Mouse (Mus musculus) neural tube, embryonic 13.5 days (tissue): ENCODE results near the gene Trdmt1. TPM values are rescaled to one million over a fixed set of nuclear protein-coding genes. Genes with fewer than 3 reads are reported as not detected.

ENCODE experiments used
- ATAC-seq: fragments of 200-750 bp; cut with Nextera tagmentation; 2 replicates; pipeline ENCODE4 v1.8.0; 2017; ENCODE audit warnings: low read depth, mild to moderate bottlenecking, moderate TSS enrichment, moderate library complexity
- H3K27ac ChIP-seq: fragments of 300-500 bp; sonication (generic); replicated peaks from 2 replicates; pipeline ENCODE4 v1.5.1; 2015; ENCODE audit warnings: moderate library complexity, mild to moderate bottlenecking, inconsistent platforms
- H3K27me3 ChIP-seq: fragments of 300-500 bp; sonication (generic); 2 replicates; pipeline ENCODE4 v1.6.1; 2015; ENCODE audit warnings: mild to moderate bottlenecking, inconsistent platforms
- H3K36me3 ChIP-seq: fragments of 300-500 bp; sonication (generic); 2 replicates; pipeline ENCODE4 v1.6.1; 2015; ENCODE audit warnings: mild to moderate bottlenecking, inconsistent platforms
- H3K4me1 ChIP-seq: fragments of 300-500 bp; sonication (generic); replicated peaks from 2 replicates; pipeline ENCODE4 v1.6.1; 2015; ENCODE audit warnings: inconsistent platforms
- H3K4me2 ChIP-seq: fragments of 300-500 bp; sonication (generic); 2 replicates; pipeline ENCODE4 v1.6.1; 2015; ENCODE audit warnings: inconsistent platforms, mild to moderate bottlenecking, moderate library complexity
- H3K4me3 ChIP-seq: fragments of 300-500 bp; sonication (generic); 2 replicates; pipeline ENCODE4 v1.5.1; 2015; ENCODE audit warnings: mild to moderate bottlenecking, inconsistent platforms
- H3K9ac ChIP-seq: fragments of 300-500 bp; sonication (generic); 2 replicates; pipeline ENCODE4 v1.6.1; 2015; ENCODE audit warnings: moderate library complexity, mild to moderate bottlenecking, inconsistent platforms
- H3K9me3 ChIP-seq: fragments of 300-500 bp; sonication (generic); 2 replicates; pipeline ENCODE4 v1.6.1; 2016; ENCODE audit warnings: inconsistent platforms
- WGBS: fragments of 180-500 bp; shearing (Covaris S2); methylation state at CpG from one replicate; pipeline ENCODE4 v1.1.7; 2015; 5-methylcytosine and 5-hydroxymethylcytosine counted together
- polyA plus RNA-seq: library from polyadenylated mRNA; unstranded; fragments of >200 nt; fragmentation: Nextera tagmentation; extraction: Ambion mirVana; gene quantifications from 2 replicates; pipeline ENCODE4 v1.2.1, GENCODE M21; 2015

Gene Trdmt1
- polyA plus RNA-seq, 1 experiment from 2014 or later, result 9.9 TPM

GRCm38 (mm10) chr2:13548749-13549148 is 4.3 kb upstream of the Trdmt1 start:
- Histone ChIP-seq H3K4me2 (no peak overlapping the region), H3K27me3 (no peaks in the 10 kb centered on the region)
- WGBS, result 78% methylated on average over 3 of the region's 3 CpGs

GRCm38 (mm10) chr2:13543519-13544124 is 846 bp downstream of the Trdmt1 start:
- Histone ChIP-seq H3K4me3 (peak overlapping the region; percentile 67), H3K27ac (peak overlapping the region; percentile 93), H3K4me2 (peak overlapping the region; percentile 66), H3K36me3 (no peaks in the 10 kb centered on the region), H3K27me3 (no peaks in the 10 kb centered on the region), H3K4me1 (peaks cover 16% of the 10 kb centered on the region), H3K9ac (peak overlapping the region; percentile 86), H3K9me3 (no peaks in the 10 kb centered on the region)
- 50% methylated on average over 8 of the region's 8 CpGs for WGBS
- peak; percentile 36 for ATAC-seq

More at GRCm38 (mm10) chr2:13548749-13549148, 4.3 kb upstream of the Trdmt1 start:
- Histone ChIP-seq H3K9me3 (no peaks in the 10 kb centered on the region), H3K9ac (no peak overlapping the region), H3K4me1 (peaks cover 14% of the 10 kb centered on the region), H3K27ac (no peak overlapping the region), H3K4me3 (no peak overlapping the region), H3K36me3 (no peaks in the 10 kb centered on the region)
- no peak for ATAC-seq

GRCm38 (mm10) chr2:13539860-13540259 is 4.6 kb downstream of the Trdmt1 start:
- Histone ChIP-seq H3K4me1 (peaks cover 9% of the 10 kb centered on the region), H3K4me2 (no peak overlapping the region), H3K4me3 (no peak overlapping the region), H3K36me3 (no peaks in the 10 kb centered on the region), H3K27me3 (no peaks in the 10 kb centered on the region), H3K9ac (no peak overlapping the region), H3K27ac (no peak overlapping the region), H3K9me3 (no peaks in the 10 kb centered on the region)
- 95% methylated on average over 1 of the region's 1 CpGs for WGBS
- ATAC-seq, result no peak

GRCm38 (mm10) chr2:13538704-13539377 is 5.6 kb downstream of the Trdmt1 start:
- H3K4me3 ChIP-seq, result no peak overlapping the region
- 80% methylated on average over 6 of the region's 6 CpGs for WGBS

GRCm38 (mm10) chr2:13538258-13538657 is 6.2 kb downstream of the Trdmt1 start:
- no peaks in the 10 kb centered on the region for H3K9me3 ChIP-seq
- H3K4me2 ChIP-seq, result no peak overlapping the region
- H3K36me3 ChIP-seq, result no peaks in the 10 kb centered on the region
- no peaks in the 10 kb centered on the region; the same call in none of the 2 replicates for H3K4me1 ChIP-seq
- no peak for ATAC-seq
- no peaks in the 10 kb centered on the region for H3K27me3 ChIP-seq
- H3K27ac ChIP-seq, result no peak overlapping the region
- WGBS, result 73% methylated on average over 2 of the region's 2 CpGs
- H3K4me3 ChIP-seq, result no peak overlapping the region
- H3K9ac ChIP-seq, result no peak overlapping the region

More at GRCm38 (mm10) chr2:13538704-13539377, 5.6 kb downstream of the Trdmt1 start:
- peaks cover 3% of the 10 kb centered on the region for H3K4me1 ChIP-seq
- H3K9ac ChIP-seq, result no peak overlapping the region
- no peaks in the 10 kb centered on the region for H3K27me3 ChIP-seq
- H3K4me2 ChIP-seq, result no peak overlapping the region
- no peak for ATAC-seq
- H3K36me3 ChIP-seq, result no peaks in the 10 kb centered on the region
- H3K9me3 ChIP-seq, result no peaks in the 10 kb centered on the region
- no peak overlapping the region for H3K27ac ChIP-seq

- Histone ChIP-seq H3K9me3 (no peaks in the 10 kb centered on the region), H3K36me3 (no peaks in the 10 kb centered on the region), H3K4me2 (no peak overlapping the region), H3K4me1 (no peaks in the 10 kb centered on the region; the same call in 1 of the 2 replicates), H3K27me3 (no peaks in the 10 kb centered on the region), H3K9ac (no peak overlapping the region), H3K27ac (no peak overlapping the region), H3K4me3 (no peak overlapping the region)
- WGBS, result 22% methylated on average over 2 of the region's 2 CpGs
- no peak for ATAC-seq
These were observed 6.7 kb downstream of the Trdmt1 start for GRCm38 (mm10) chr2:13537733-13538132.

- no peak for ATAC-seq
- no peak overlapping the region for H3K4me3 ChIP-seq
- no peak overlapping the region for H3K4me2 ChIP-seq
- no peak overlapping the region for H3K9ac ChIP-seq
- H3K4me1 ChIP-seq, result no peaks in the 10 kb centered on the region; the same call in 1 of the 2 replicates
- no peaks in the 10 kb centered on the region for H3K9me3 ChIP-seq
- no peaks in the 10 kb centered on the region for H3K27me3 ChIP-seq
- H3K27ac ChIP-seq, result no peak overlapping the region
- no peaks in the 10 kb centered on the region for H3K36me3 ChIP-seq
These were observed 7.7 kb downstream of the Trdmt1 start for GRCm38 (mm10) chr2:13536747-13537146.

GRCm38 (mm10) chr2:13530639-13531038 is 13.8 kb downstream of the Trdmt1 start:
- H3K4me2 ChIP-seq, result no peak overlapping the region
- WGBS, result 89% methylated on average over 6 of the region's 6 CpGs
- H3K27me3 ChIP-seq, result no peaks in the 10 kb centered on the region
- H3K36me3 ChIP-seq, result no peaks in the 10 kb centered on the region
- no peaks in the 10 kb centered on the region for H3K9me3 ChIP-seq
- H3K9ac ChIP-seq, result no peak overlapping the region
- H3K4me3 ChIP-seq, result no peak overlapping the region
- ATAC-seq, result no peak
- no peak overlapping the region for H3K27ac ChIP-seq
- H3K4me1 ChIP-seq, result peaks cover 9% of the 10 kb centered on the region

GRCm38 (mm10) chr2:13529253-13529933 is 15.1 kb downstream of the Trdmt1 start:
- no peaks in the 10 kb centered on the region for H3K36me3 ChIP-seq
- H3K4me1 ChIP-seq, result peaks cover 9% of the 10 kb centered on the region; the same call in 1 of the 2 replicates
- WGBS, result 91% methylated on average over 3 of the region's 3 CpGs
- no peak overlapping the region for H3K27ac ChIP-seq
- ATAC-seq, result no peak; the same call in 1 of the 2 replicates
- H3K27me3 ChIP-seq, result no peaks in the 10 kb centered on the region
- H3K9ac ChIP-seq, result no peak overlapping the region
- no peak overlapping the region for H3K4me3 ChIP-seq
- no peaks in the 10 kb centered on the region for H3K9me3 ChIP-seq
- H3K4me2 ChIP-seq, result no peak overlapping the region

- Histone ChIP-seq H3K4me3 (no peak overlapping the region), H3K9ac (no peak overlapping the region), H3K27me3 (no peaks in the 10 kb centered on the region), H3K36me3 (no peaks in the 10 kb centered on the region), H3K27ac (no peak overlapping the region), H3K4me2 (no peak overlapping the region), H3K4me1 (peaks cover 9% of the 10 kb centered on the region; the same call in 1 of the 2 replicates), H3K9me3 (no peaks in the 10 kb centered on the region)
- ATAC-seq, result no peak
- WGBS, result 75% methylated on average over 4 of the region's 4 CpGs
These were observed 16.9 kb downstream of the Trdmt1 start for GRCm38 (mm10) chr2:13527531-13527930.

- Histone ChIP-seq H3K36me3 (no peaks in the 10 kb centered on the region), H3K4me3 (no peak overlapping the region), H3K4me1 (peaks cover 9% of the 10 kb centered on the region; the same call in 1 of the 2 replicates), H3K4me2 (no peak overlapping the region), H3K27ac (no peak overlapping the region), H3K9ac (no peak overlapping the region), H3K9me3 (no peaks in the 10 kb centered on the region), H3K27me3 (no peaks in the 10 kb centered on the region)
- ATAC-seq, result no peak
- 35% methylated on average over 2 of the region's 2 CpGs for WGBS
These were observed 17.3 kb downstream of the Trdmt1 start for GRCm38 (mm10) chr2:13527125-13527524.

- no peaks in the 10 kb centered on the region for H3K9me3 ChIP-seq
- H3K27ac ChIP-seq, result no peak overlapping the region
- 93% methylated on average over 2 of the region's 2 CpGs for WGBS
- no peak overlapping the region for H3K4me3 ChIP-seq
- H3K4me1 ChIP-seq, result peaks cover 9% of the 10 kb centered on the region; the same call in 1 of the 2 replicates
- H3K9ac ChIP-seq, result no peak overlapping the region
- ATAC-seq, result no peak
- H3K27me3 ChIP-seq, result no peaks in the 10 kb centered on the region
- no peak overlapping the region for H3K4me2 ChIP-seq
- H3K36me3 ChIP-seq, result no peaks in the 10 kb centered on the region
These were observed 18.3 kb downstream of the Trdmt1 start for GRCm38 (mm10) chr2:13526205-13526604.
